In the genomic region with DNA sequence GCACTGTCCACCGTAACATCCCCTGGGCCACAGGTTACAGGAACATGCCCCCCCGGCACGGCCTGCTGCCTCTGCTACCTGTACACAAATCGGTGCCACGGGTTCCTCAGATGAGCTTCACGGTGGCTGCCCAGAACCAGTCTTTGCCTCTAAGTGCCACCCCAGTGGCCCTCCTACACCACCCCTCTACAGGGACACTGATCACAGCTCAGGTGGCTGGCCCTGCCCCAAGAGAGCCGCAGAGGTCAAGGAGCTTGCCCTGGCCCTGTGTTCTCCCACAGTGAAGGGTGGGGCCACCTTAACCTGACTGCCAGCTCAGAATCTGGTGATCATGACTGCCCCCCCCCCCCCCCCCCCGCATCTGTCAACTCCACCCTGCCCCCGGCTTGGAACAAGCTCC, we compare ENCODE assay signal across 8 mouse cellular contexts. TPM values are rescaled to one million over a fixed set of nuclear protein-coding genes. Genes with fewer than 3 reads are reported as not detected.
DNase-seq lines count a peak whose midpoint lies in the region; ATAC-seq and TF ChIP-seq lines count a peak whose summit lies in the region.

A gene (plus strand): TSS at position 378 of the 400 bp plus-strand sequence.

- H3K9me3 ChIP-seq in heart, postnatal 0 days (replicated peaks; ENCODE audit: control insufficient read depth, low read length) = no peaks in the 10 kb centered on the region

- ATAC-seq in heart, postnatal 0 days (ENCODE audit: insufficient read depth, low read depth) = no peak

- TF ChIP-seq EP300 in heart, postnatal 0 days (IDR thresholded peaks at IDR 0.05; ENCODE audit: low read depth) = no peak

- no peaks in the 10 kb centered on the region for H3K27me3 ChIP-seq in heart, postnatal 0 days (ENCODE audit: control insufficient read depth, insufficient read depth, low read length)

- peak within 1 kb of the TSS; percentile 69 for H3K9ac ChIP-seq in heart, postnatal 0 days (replicated peaks; ENCODE audit: low read depth, low read length)

- DNase-seq in layer of hippocampus, adult 8-10 months (ENCODE audit: low spot score in 2 of 2) = no peak
- no peak for DNase-seq in layer of hippocampus, adult 9-11 months
- no peak for DNase-seq in heart, postnatal 0 days (ENCODE audit: low spot score)
- no peak for DNase-seq in layer of hippocampus, postnatal 10 days (ENCODE audit: low spot score in 2 of 2)
- DNase-seq in lung, postnatal 14 days = peak; percentile 38
- no peak for DNase-seq in T-cell, adult 2 months (ENCODE audit: low spot score)
- DNase-seq in spleen, adult 12 weeks (ENCODE audit: low spot score) = no peak

- WGBS in heart, postnatal 0 days = 67% methylated on average over 8 of the region's 9 CpGs

- H3K27ac ChIP-seq in embryonic fibroblast, embryonic 13.5 days (ENCODE audit: insufficient read depth, low read length) = peak within 1 kb of the TSS; percentile 4; the same call in 1 of the 2 replicates
- H3K27ac ChIP-seq in heart, postnatal 0 days (ENCODE audit: low read depth) = peak within 1 kb of the TSS; percentile 87

- H3K4me1 ChIP-seq in embryonic fibroblast, embryonic 13.5 days (ENCODE audit: control insufficient read depth, insufficient read depth, low read length) = peaks cover 8% of the 10 kb centered on the region
- peaks cover 20% of the 10 kb centered on the region for H3K4me1 ChIP-seq in heart, postnatal 0 days (ENCODE audit: control insufficient read depth, insufficient read depth)

- TF ChIP-seq CTCF in embryonic fibroblast, embryonic 13.5 days (IDR thresholded peaks at IDR 0.05; ENCODE audit: borderline replicate concordance, insufficient read depth, low read length) = no peak
- no peak for TF ChIP-seq CTCF in heart, postnatal 0 days (IDR thresholded peaks at IDR 0.05; ENCODE audit: low read depth)

- peak within 1 kb of the TSS; percentile 84 for H3K4me3 ChIP-seq in embryonic fibroblast, embryonic 13.5 days (ENCODE audit: insufficient read depth, low read length)
- peak within 1 kb of the TSS; percentile 92 for H3K4me3 ChIP-seq in heart, postnatal 0 days (ENCODE audit: low read depth, low read length)

- TF ChIP-seq POLR2A in embryonic fibroblast, embryonic 13.5 days (IDR thresholded peaks at IDR 0.05; ENCODE audit: low read depth, low read length) = no peak

- peak within 1 kb of the TSS; percentile 95 for H3K4me2 ChIP-seq in heart, postnatal 0 days (ENCODE audit: low read depth, low read length)

- H3K36me3 ChIP-seq in heart, postnatal 0 days (replicated peaks; ENCODE audit: control insufficient read depth, insufficient read depth, low read length) = peaks cover 35% of the 10 kb centered on the region

RNA-seq across cellular contexts. Expression of the gene that starts here (rescaled TPM):
- total RNA-seq in layer of hippocampus, adult 8-10 months (2022) = 100 to 1,000 TPM in 1 of 4 experiments, 10 to 100 TPM in 3; 92.7 to 105 (median 96.4) TPM
- 111 and 122 TPM in 2 replicates for polyA plus RNA-seq in embryonic fibroblast, embryonic 13.5 days (2011; ENCODE audit: insufficient read length, low read depth, missing spikeins)
- total RNA-seq in heart, postnatal 0 days (2014; rRNA removed; ENCODE audit: low replicate concordance) = 40.2 and 44.0 TPM in 2 replicates
- 101 and 114 TPM in 2 replicates for polyA plus RNA-seq in heart, postnatal 0 days (2015; fragmentation: Nextera tagmentation; extraction: Ambion mirVana)
- total RNA-seq in layer of hippocampus, postnatal 10 days (2021) = 100 to 1,000 TPM; 118 TPM
